Mouse (Mus musculus) neutrophil, adult 5-6 weeks (primary cell): ENCODE measurements at regions not wholly inside any gene's neighbourhood (a gene's known extent, or its start where the extent isn't known, plus 50 kb on each side); places are given as distances from the start of the nearest gene placed in this dataset.

Experiments
- ATAC-seq: fragments of 151-379, 151-347 bp; 2 replicates; pipeline ENCODE4 v1.8.0; 2017; ENCODE audit warnings: mild to moderate bottlenecking, moderate TSS enrichment; ENCODE audit not compliant: insufficient number of reproducible peaks, poor library complexity, low FRiP score, severe bottlenecking; ENCODE audit errors: extremely low read depth

DNA sequence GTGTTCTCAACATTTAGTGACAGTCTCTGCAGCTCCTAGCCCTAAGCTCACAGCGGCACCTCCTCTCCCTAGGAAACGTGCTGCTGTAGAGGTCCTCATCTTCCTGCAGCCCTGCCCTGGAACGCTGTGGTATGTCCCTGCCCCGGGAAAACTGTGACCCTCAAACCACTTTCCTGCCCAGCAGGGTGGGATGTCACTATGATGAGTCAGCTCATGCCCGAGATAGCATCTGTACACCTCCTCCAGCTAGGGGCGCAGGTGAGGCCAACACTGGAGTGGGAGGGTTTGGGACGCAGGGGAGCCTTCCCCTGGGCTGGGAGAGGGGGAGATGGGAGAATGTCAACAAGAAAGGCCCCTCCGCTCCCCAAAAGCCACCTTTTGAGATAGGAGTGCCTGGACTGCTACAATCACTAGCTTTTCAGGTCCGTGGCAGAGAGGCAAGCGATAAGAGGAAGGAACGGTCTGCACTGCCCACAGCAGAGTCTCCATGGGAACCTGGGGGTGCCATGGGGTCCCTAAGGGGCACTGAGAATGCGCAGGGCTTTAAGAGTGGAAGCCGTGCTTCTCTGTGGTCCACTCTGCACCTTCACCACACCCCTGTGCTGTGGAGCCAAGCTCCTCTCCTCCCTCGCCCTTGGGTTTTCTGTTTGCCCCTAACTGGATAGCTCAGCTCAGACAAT lies 80.5 kb upstream of the Hand1 start:
- ATAC-seq = no peak

DNA sequence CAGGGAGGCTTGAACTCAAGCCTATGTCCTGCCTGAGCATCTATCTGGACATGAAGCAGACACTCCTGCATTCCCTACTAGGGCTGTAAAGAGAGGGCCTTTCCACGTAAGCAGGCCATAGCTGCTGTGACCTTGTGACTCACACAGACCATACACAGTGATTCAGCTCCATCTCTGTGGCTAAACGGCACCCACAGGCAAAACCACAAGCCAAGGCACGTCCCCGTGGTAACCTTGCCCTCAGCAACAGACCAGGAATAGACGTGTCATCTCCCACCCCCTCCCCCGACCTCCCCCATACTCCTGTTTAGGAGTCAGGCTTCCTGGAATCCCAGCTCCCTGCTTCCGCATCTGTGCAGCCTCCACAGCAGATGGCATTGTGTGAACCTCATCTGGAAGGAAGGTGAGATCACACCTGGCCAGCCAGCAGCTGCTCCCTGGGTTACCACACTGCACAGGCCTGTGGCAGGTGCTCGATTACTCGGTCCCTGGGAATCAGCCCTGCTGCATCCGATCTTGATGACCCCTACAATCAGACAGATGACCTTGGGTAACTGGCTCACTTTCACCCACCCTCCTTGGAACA lies 79.2 kb upstream of the Hand1 start:
- ATAC-seq = no peak

DNA sequence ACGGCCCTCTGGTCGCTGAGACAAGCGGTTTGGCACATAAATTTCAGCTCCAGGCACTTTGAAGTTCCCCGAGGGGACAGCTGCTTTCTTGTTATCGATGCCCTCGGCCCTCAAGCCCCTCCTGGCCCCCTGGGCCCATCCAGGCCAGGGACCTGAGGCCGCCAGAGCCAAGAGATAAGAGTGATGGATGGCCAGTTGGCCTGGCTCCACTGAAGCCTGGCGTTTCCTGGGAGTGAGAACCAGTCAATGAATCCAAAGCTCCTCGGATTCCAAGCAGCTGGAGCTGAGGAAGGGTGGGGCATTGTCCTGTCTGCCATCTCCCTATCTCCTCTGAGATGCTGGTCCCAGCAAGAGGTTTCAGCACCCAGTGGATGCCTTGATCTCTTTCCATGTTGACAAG lies 71.6 kb upstream of the Hand1 start:
- no peak for ATAC-seq

DNA sequence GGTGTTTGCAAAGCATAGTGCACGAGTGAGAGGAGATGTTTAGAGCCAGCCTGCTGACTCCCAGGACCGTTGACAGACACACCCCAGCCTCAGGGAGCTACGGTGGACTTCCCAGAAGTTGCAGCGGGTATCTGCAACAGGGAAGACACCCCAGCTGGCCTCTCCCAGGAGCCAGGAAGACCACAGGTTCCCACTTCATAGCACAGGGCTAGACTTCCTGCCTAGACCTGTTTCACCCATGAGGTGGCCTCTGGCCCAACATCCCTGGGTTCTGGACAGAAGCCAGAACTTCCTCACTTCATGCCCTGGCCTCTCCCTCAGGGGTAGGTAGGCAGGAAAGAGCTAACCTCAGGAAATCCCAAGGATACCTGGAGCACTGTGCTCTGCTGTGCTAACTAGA lies 66.7 kb upstream of the Hand1 start:
- no peak for ATAC-seq

DNA sequence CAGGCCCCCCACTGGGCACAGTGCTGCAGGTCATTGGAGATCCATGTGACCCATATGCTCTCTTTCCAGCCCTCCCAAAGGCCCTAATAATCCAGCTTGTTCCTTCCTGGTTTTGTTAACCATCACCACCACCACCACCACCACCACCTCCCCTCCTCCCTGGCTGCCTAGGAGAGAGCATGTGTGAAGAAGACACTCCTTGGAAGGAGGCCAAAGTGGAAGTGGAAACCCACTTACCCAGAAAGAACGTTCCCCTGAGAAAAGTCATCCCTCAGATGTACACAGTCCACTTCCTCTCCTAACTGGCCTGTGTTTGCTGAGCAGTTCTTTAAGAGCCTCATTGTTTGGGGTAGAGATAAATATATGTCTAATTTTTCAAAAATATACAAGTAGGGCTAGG lies 62.9 kb upstream of the Hand1 start:
- ATAC-seq = no peak

DNA sequence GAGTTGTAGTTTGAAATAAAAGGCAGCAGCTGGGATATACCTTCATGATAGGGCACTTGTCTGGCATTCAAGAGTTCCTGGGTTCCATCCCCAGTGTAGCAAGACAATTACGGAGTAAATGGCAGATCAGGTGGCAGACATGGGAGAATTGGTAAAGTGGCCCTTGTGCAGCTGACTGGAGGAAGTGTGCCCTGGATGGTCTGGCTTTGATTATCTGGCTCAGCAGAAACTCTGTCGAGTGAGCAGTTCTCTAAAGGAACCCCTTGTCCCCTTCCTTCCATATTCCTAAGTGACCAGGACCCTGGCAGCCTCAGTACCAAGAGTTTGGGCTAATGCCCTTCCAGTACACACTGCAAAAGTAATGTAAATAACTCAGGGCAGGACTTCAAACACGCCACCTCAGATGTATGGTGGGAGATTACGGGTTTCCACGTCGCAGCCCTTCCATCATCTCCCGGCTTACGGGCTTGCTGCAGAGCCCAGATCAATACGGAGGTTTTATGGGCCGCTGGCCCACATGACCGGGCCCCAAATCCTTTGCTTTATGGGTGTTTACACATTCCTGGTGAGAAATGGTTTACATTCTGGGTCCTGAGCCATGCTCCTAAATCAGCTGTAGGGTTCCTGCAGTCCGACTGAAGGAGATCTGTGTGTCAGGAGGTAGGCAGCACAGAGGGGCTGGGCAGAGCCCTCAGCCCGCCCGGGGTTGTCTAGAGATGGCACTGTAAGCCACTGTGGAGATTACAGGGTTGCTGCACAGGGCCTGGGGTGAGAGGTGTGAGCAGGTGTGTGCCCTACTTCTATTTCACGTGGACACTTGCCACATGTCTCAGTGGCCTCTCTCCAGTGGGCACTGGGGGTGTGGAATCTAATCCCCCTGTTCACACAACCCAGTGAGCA lies 50.4 kb upstream of the Hand1 start:
- ATAC-seq = no peak
